Mouse (Mus musculus) frontal cortex, postnatal 25 days (tissue): ENCODE measurements around the gene Prkd2.

ENCODE experiments used
- DNase-seq, 2 experiments: peaks; one replicate each; pipeline ENCODE4 v3.0.0; 2022; ENCODE audit warnings: low spot score in 2 of 2

The Prkd2 gene

GRCm38 (mm10) chr7:16859902-16860651, 17.4 kb downstream of the Prkd2 start:
- DNase-seq: no peak

GRCm38 (mm10) chr7:16867488-16867887, 24.8 kb downstream of the Prkd2 start:
- DNase-seq: no peak

GRCm38 (mm10) chr7:16869497-16869896, 26.8 kb downstream of the Prkd2 start:
- peak; percentile 61 to 81 for DNase-seq

GRCm38 (mm10) chr7:16871600-16871999, 28.9 kb downstream of the Prkd2 start:
- no peak for DNase-seq

- DNase-seq: no peak
Observed at GRCm38 (mm10) chr7:16872478-16872877, 29.8 kb downstream of the Prkd2 start.

GRCm38 (mm10) chr7:16873392-16873791, 30.7 kb downstream of the Prkd2 start:
- no peak for DNase-seq

GRCm38 (mm10) chr7:16874190-16874589, 31.5 kb downstream of the Prkd2 start:
- peak; percentile 46 to 60 for DNase-seq

GRCm38 (mm10) chr7:16874756-16875309, 32.1 kb downstream of the Prkd2 start:
- DNase-seq: peak; percentile 99

GRCm38 (mm10) chr7:16875310-16875325, 32.4 kb downstream of the Prkd2 start, which contains the start of gene Dact3:
Gene Dact3 (plus strand): TSS chr7:16875317.
- no peak for DNase-seq

- DNase-seq: no peak
Observed at GRCm38 (mm10) chr7:16875326-16875725, 32.6 kb downstream of the Prkd2 start.

GRCm38 (mm10) chr7:16876006-16876405, 33.3 kb downstream of the Prkd2 start:
- no peak for DNase-seq

GRCm38 (mm10) chr7:16876608-16877007, 33.9 kb downstream of the Prkd2 start:
- DNase-seq: no peak

- DNase-seq: no peak
Observed at GRCm38 (mm10) chr7:16877717-16878116, 35.0 kb downstream of the Prkd2 start.

GRCm38 (mm10) chr7:16879796-16880547, 37.3 kb downstream of the Prkd2 start:
- no peak for DNase-seq

- DNase-seq: no peak
Observed at GRCm38 (mm10) chr7:16880615-16881014, 37.9 kb downstream of the Prkd2 start.

- DNase-seq: no peak
Observed at GRCm38 (mm10) chr7:16883162-16883561, 40.5 kb downstream of the Prkd2 start.

GRCm38 (mm10) chr7:16884334-16884733, 41.6 kb downstream of the Prkd2 start:
- DNase-seq: no peak

GRCm38 (mm10) chr7:16885271-16885776, 42.6 kb downstream of the Prkd2 start:
- no peak for DNase-seq

GRCm38 (mm10) chr7:16885905-16886304, 43.2 kb downstream of the Prkd2 start:
- DNase-seq: no peak

GRCm38 (mm10) chr7:16890536-16890935, 47.8 kb downstream of the Prkd2 start:
- DNase-seq: no peak

- no peak for DNase-seq
Observed at GRCm38 (mm10) chr7:16890944-16891343, 48.2 kb downstream of the Prkd2 start.

- peak; percentile 79 to 85 for DNase-seq
Observed at GRCm38 (mm10) chr7:16891641-16892351, 49.1 kb downstream of the Prkd2 start, which contains the start of gene Gng8. Gene Gng8 (plus strand): TSS chr7:16891786.

GRCm38 (mm10) chr7:16892352-16892730, 49.6 kb downstream of the Prkd2 start:
- DNase-seq: no peak
